Mouse (Mus musculus) kidney, embryonic 15.5 days (tissue): ENCODE data around the gene Ttll8. TPM values are rescaled to one million over a fixed set of nuclear protein-coding genes. Genes with fewer than 3 reads are reported as not detected.

Experiments
- ATAC-seq: fragments of 200-750 bp; cut with Nextera tagmentation; replicated peaks from 2 replicates; pipeline ENCODE4 v1.8.0; 2017; ENCODE audit warnings: moderate TSS enrichment; ENCODE audit not compliant: low FRiP score
- H3K27ac ChIP-seq: fragments of 300-500 bp; sonication (generic); 2 replicates; pipeline ENCODE4 v1.5.1; 2015; ENCODE audit warnings: mild to moderate bottlenecking, inconsistent platforms
- H3K27me3 ChIP-seq: fragments of 300-500 bp; sonication (generic); 2 replicates; pipeline ENCODE4 v1.6.1; 2015; ENCODE audit warnings: inconsistent platforms
- H3K36me3 ChIP-seq: fragments of 300-500 bp; sonication (generic); 2 replicates; pipeline ENCODE4 v1.6.1; 2015; ENCODE audit warnings: inconsistent platforms
- H3K4me1 ChIP-seq: fragments of 300-500 bp; sonication (generic); 2 replicates; pipeline ENCODE4 v1.6.1; 2015; ENCODE audit warnings: inconsistent platforms
- H3K4me2 ChIP-seq: fragments of 300-500 bp; sonication (generic); 2 replicates; pipeline ENCODE4 v1.6.1; 2015; ENCODE audit warnings: moderate library complexity, mild to moderate bottlenecking, inconsistent platforms
- H3K4me3 ChIP-seq: fragments of 300-500 bp; sonication (generic); replicated peaks from 2 replicates; pipeline ENCODE4 v1.5.1; 2015; ENCODE audit warnings: mild to moderate bottlenecking, inconsistent platforms
- H3K9ac ChIP-seq: fragments of 300-500 bp; sonication (generic); 2 replicates; pipeline ENCODE4 v1.6.1; 2015; ENCODE audit warnings: mild to moderate bottlenecking, inconsistent platforms
- H3K9me3 ChIP-seq: fragments of 300-500 bp; sonication (generic); replicated peaks from 2 replicates; pipeline ENCODE4 v1.6.1; 2016; ENCODE audit warnings: inconsistent platforms
- WGBS: fragments of 180-500 bp; shearing (Covaris S2); methylation state at CpG from one replicate; pipeline ENCODE4 v1.1.7; 2015; ENCODE audit warnings: mixed read lengths; 5-methylcytosine and 5-hydroxymethylcytosine counted together
- polyA plus RNA-seq: library from polyadenylated mRNA; unstranded; fragments of >200 nt; fragmentation: Nextera tagmentation; extraction: Ambion mirVana; gene quantifications from 2 replicates; pipeline ENCODE4 v1.2.1, GENCODE M21; 2015

The Ttll8 gene
- polyA plus RNA-seq = not detected in 2 replicates

- peak within 1 kb of the TSS; percentile 85 for H3K4me2 ChIP-seq
- H3K27me3 ChIP-seq = peaks cover 42% of the 10 kb centered on the region
- peak within 1 kb of the TSS; percentile 46 for H3K4me3 ChIP-seq
- 4% methylated on average over 53 of the region's 53 CpGs for WGBS
- no peak within 1 kb of the TSS for H3K27ac ChIP-seq
- no peaks in the 10 kb centered on the region for H3K36me3 ChIP-seq
- peak within 1 kb of the TSS; percentile 26; the same call in 1 of the 2 replicates for H3K9ac ChIP-seq
- H3K4me1 ChIP-seq = peaks cover 13% of the 10 kb centered on the region
- H3K9me3 ChIP-seq = no peaks in the 10 kb centered on the region
- peak; percentile 80; the same call in 1 of the 2 replicates for ATAC-seq
Observed at GRCm38 (mm10) chr15:88954368-88955072, at the start of gene Ttll8. TSS of gene Ttll8 (minus strand) at chr15:88954418.

GRCm38 (mm10) chr15:89001245-89001644, 47.0 kb upstream of the Ttll8 start:
- ATAC-seq = no peak

GRCm38 (mm10) chr15:89000367-89000766, 46.1 kb upstream of the Ttll8 start:
- no peaks in the 10 kb centered on the region for H3K4me1 ChIP-seq
- 66% methylated on average over 2 of the region's 2 CpGs for WGBS
- H3K4me3 ChIP-seq = no peak overlapping the region
- H3K27ac ChIP-seq = no peak overlapping the region
- no peak for ATAC-seq
- no peaks in the 10 kb centered on the region for H3K36me3 ChIP-seq
- no peaks in the 10 kb centered on the region for H3K27me3 ChIP-seq
- H3K4me2 ChIP-seq = no peak overlapping the region
- H3K9ac ChIP-seq = no peak overlapping the region
- no peaks in the 10 kb centered on the region for H3K9me3 ChIP-seq

More at GRCm38 (mm10) chr15:89001245-89001644, 47.0 kb upstream of the Ttll8 start:
- Histone ChIP-seq H3K27ac (no peak overlapping the region), H3K4me1 (no peaks in the 10 kb centered on the region), H3K27me3 (no peaks in the 10 kb centered on the region), H3K36me3 (no peaks in the 10 kb centered on the region), H3K9me3 (no peaks in the 10 kb centered on the region), H3K4me3 (no peak overlapping the region), H3K4me2 (no peak overlapping the region), H3K9ac (no peak overlapping the region)
- WGBS = 76% methylated on average over 3 of the region's 3 CpGs

GRCm38 (mm10) chr15:88999124-88999523, 44.9 kb upstream of the Ttll8 start:
- WGBS = 82% methylated on average over 2 of the region's 2 CpGs
- no peak overlapping the region for H3K4me3 ChIP-seq
- H3K4me1 ChIP-seq = no peaks in the 10 kb centered on the region
- H3K36me3 ChIP-seq = no peaks in the 10 kb centered on the region
- no peaks in the 10 kb centered on the region for H3K9me3 ChIP-seq
- H3K4me2 ChIP-seq = no peak overlapping the region
- H3K27me3 ChIP-seq = no peaks in the 10 kb centered on the region
- no peak for ATAC-seq
- no peak overlapping the region for H3K9ac ChIP-seq
- no peak overlapping the region for H3K27ac ChIP-seq

- Histone ChIP-seq H3K9me3 (no peaks in the 10 kb centered on the region), H3K27ac (no peak overlapping the region), H3K27me3 (no peaks in the 10 kb centered on the region), H3K36me3 (no peaks in the 10 kb centered on the region), H3K4me2 (no peak overlapping the region), H3K4me1 (no peaks in the 10 kb centered on the region), H3K4me3 (no peak overlapping the region), H3K9ac (no peak overlapping the region)
- ATAC-seq = no peak
- WGBS = 80% methylated on average over 8 of the region's 8 CpGs
Observed at GRCm38 (mm10) chr15:88998636-88999035, 44.4 kb upstream of the Ttll8 start.

GRCm38 (mm10) chr15:88989236-88989635, 35.0 kb upstream of the Ttll8 start:
- WGBS = 49% methylated on average over 2 of the region's 2 CpGs
- ATAC-seq = no peak
- Histone ChIP-seq H3K36me3 (no peaks in the 10 kb centered on the region), H3K27ac (no peak overlapping the region), H3K27me3 (no peaks in the 10 kb centered on the region), H3K9me3 (no peaks in the 10 kb centered on the region), H3K4me3 (no peak overlapping the region), H3K9ac (no peak overlapping the region), H3K4me2 (no peak overlapping the region), H3K4me1 (no peaks in the 10 kb centered on the region)

GRCm38 (mm10) chr15:88982534-88983079, 28.4 kb upstream of the Ttll8 start, which contains the start of gene Mov10l1:
TSS of gene Mov10l1 (plus strand) at chr15:88982909.
- no peaks in the 10 kb centered on the region for H3K4me1 ChIP-seq
- no peaks in the 10 kb centered on the region for H3K27me3 ChIP-seq
- WGBS = 94% methylated on average over 31 of the region's 31 CpGs
- H3K36me3 ChIP-seq = no peaks in the 10 kb centered on the region
- H3K9me3 ChIP-seq = no peaks in the 10 kb centered on the region
- no peak within 1 kb of the TSS for H3K9ac ChIP-seq
- H3K27ac ChIP-seq = no peak within 1 kb of the TSS
- H3K4me3 ChIP-seq = no peak within 1 kb of the TSS
- no peak within 1 kb of the TSS for H3K4me2 ChIP-seq
- ATAC-seq = no peak

GRCm38 (mm10) chr15:88979138-88979446, 24.9 kb upstream of the Ttll8 start:
- no peak for ATAC-seq
- WGBS = 72% methylated on average over 3 of the region's 3 CpGs
- Histone ChIP-seq H3K36me3 (no peaks in the 10 kb centered on the region), H3K27me3 (no peaks in the 10 kb centered on the region), H3K4me2 (no peak overlapping the region), H3K9me3 (no peaks in the 10 kb centered on the region), H3K4me1 (no peaks in the 10 kb centered on the region), H3K9ac (no peak overlapping the region), H3K4me3 (no peak overlapping the region), H3K27ac (no peak overlapping the region)

- Histone ChIP-seq H3K4me3 (no peak within 1 kb of the TSS), H3K9ac (no peak within 1 kb of the TSS), H3K4me1 (no peaks in the 10 kb centered on the region), H3K36me3 (no peaks in the 10 kb centered on the region), H3K27ac (no peak within 1 kb of the TSS), H3K4me2 (no peak within 1 kb of the TSS), H3K27me3 (no peaks in the 10 kb centered on the region), H3K9me3 (no peaks in the 10 kb centered on the region)
- no peak for ATAC-seq
- WGBS = 80% methylated on average over 10 of the region's 10 CpGs
Observed at GRCm38 (mm10) chr15:88978281-88979137, 24.3 kb upstream of the Ttll8 start, which contains the start of gene Mlc1. TSS of gene Mlc1 (minus strand) at chr15:88979007.

- no peak for ATAC-seq
- Histone ChIP-seq H3K4me2 (no peak overlapping the region), H3K9me3 (no peaks in the 10 kb centered on the region), H3K36me3 (no peaks in the 10 kb centered on the region), H3K4me1 (no peaks in the 10 kb centered on the region), H3K27ac (no peak overlapping the region), H3K4me3 (no peak overlapping the region), H3K27me3 (no peaks in the 10 kb centered on the region), H3K9ac (no peak overlapping the region)
- WGBS = 88% methylated on average over 4 of the region's 4 CpGs
Observed at GRCm38 (mm10) chr15:88972300-88972699, 18.1 kb upstream of the Ttll8 start.

- WGBS = 91% methylated on average over 2 of the region's 2 CpGs
- H3K27ac ChIP-seq = no peak overlapping the region
- H3K36me3 ChIP-seq = no peaks in the 10 kb centered on the region
- no peak overlapping the region for H3K4me3 ChIP-seq
- peaks cover 5% of the 10 kb centered on the region for H3K27me3 ChIP-seq
- no peak for ATAC-seq
- H3K9ac ChIP-seq = no peak overlapping the region
- no peak overlapping the region for H3K4me2 ChIP-seq
- H3K9me3 ChIP-seq = no peaks in the 10 kb centered on the region
- no peaks in the 10 kb centered on the region for H3K4me1 ChIP-seq
Observed at GRCm38 (mm10) chr15:88964070-88964578, 9.9 kb upstream of the Ttll8 start.

- Histone ChIP-seq H3K9me3 (no peaks in the 10 kb centered on the region), H3K9ac (no peak overlapping the region), H3K27me3 (peaks cover 43% of the 10 kb centered on the region), H3K36me3 (no peaks in the 10 kb centered on the region), H3K4me2 (no peak overlapping the region), H3K4me1 (peaks cover 13% of the 10 kb centered on the region), H3K27ac (no peak overlapping the region), H3K4me3 (no peak overlapping the region)
- 82% methylated on average over 4 of the region's 4 CpGs for WGBS
- no peak for ATAC-seq
Observed at GRCm38 (mm10) chr15:88957522-88957921, 3.3 kb upstream of the Ttll8 start.
